Mouse (Mus musculus) layer of hippocampus, adult 11-12 months (tissue): ENCODE results near the gene Pdlim7.

Experiments
- DNase-seq: peaks from one replicate; pipeline ENCODE4 v3.0.0; 2022; ENCODE audit warnings: low spot score

Gene Pdlim7

DNA sequence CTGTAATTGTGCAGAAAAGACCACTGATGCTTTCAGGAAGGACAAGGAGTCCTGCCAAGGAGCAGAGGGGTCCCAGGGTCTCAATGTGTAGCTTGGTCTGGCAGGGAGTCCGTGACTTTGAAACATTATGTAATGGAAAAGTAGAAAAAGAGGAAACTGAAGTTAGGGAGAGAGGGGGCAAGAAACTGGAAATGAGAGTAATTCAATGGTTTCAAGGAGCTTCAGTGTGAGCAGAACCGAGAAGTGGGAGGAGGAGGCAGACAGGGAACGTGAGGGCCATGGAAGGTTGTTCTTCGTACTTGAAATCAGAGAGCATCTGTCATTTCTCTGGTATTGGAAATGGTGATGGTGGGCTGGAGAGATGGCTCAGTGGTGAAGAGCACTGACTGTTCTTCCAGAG is 6.1 kb upstream of the Pdlim7 start:
- DNase-seq, result no peak

DNA sequence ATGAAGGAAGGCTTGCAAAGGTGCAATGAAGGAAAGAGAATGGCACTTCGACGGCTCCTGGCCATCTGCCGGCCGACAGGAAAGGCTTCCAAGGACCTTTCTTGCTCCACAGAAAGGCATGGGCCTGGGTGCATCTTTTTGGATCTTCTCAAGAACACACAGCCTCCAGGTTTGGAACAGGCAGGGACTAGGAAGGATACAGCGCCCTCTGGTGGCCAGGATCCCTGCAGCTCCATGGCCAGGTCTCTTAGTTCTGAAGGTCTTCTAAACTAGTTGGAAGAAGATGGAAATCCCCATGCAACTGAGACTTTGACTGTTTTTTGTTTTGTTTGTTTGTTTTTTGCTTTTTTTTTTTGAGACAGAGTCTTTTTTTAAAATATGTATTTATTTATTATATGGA is 3.5 kb upstream of the Pdlim7 start:
- DNase-seq, result peak; percentile 92

DNA sequence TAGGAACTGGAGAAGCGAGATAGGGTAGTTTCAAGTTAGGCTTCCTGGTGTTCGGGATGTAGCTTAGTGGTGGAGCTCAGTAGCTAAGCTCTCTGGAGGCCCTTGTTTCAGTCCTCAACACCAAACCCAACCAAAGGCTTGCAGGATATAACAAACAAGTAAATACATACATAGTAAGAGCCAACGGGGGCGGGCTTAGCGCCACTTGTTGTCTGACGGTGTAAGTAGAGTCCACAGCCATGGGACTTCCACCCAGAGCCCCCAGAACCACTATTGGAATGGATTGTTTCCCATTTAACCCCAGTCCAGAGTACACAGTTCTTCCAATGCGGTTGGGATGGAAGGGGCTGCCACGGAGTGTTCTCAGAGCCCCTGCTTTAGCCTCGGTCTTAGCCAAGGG is 352 bp upstream of the Pdlim7 start:
- no peak for DNase-seq

DNA sequence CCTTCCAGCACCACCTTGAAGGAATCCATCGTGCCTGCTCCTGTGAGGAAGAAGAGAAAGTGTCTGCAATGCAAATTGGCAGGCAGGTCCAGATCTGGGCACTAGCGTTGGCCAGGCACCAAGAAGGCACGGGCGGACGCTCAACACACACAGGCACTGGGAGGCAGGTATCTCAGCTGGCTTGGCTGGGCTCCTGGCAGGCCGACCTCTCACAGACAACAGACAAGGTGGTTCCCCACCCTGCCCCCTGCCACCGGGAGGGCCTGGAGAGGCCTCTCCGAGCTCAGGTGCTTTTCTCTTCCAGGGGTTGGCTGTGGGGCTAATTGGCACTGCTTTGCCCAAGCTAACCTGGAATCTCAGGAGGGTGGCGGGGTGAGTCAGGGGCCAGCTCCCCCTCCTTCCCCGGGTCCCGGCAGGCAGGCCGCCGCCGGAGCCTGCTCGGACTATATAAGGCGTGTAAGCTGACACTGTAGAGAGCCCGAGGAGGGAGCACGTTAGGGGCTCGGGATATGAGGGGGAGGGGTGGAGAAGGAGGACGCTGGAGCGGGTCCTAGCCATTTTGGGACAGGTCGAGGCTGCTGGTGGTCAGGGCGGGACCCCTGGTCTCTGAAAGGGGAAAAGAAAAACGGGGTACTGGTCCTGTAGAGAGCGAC is 971 bp downstream of the Pdlim7 start:
- DNase-seq, result no peak

DNA sequence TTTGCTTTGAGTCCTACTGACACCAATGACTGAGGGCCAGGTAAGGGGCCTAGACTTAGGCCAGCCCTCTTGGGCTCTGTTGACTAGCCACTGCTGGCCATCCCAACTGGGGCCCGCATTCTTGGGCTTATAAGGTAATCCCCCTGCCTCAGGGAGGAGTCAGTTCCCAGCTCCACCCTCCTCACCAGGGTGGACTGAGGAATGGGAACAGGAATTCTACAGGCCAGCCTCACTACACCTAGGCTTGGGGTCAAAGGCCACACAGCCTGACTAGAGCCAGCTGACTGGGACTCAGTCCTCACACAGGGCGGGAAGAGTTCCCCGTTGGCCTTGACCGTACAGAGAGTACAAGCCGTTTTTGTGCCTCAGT is 2.0 kb downstream of the Pdlim7 start:
- no peak for DNase-seq

DNA sequence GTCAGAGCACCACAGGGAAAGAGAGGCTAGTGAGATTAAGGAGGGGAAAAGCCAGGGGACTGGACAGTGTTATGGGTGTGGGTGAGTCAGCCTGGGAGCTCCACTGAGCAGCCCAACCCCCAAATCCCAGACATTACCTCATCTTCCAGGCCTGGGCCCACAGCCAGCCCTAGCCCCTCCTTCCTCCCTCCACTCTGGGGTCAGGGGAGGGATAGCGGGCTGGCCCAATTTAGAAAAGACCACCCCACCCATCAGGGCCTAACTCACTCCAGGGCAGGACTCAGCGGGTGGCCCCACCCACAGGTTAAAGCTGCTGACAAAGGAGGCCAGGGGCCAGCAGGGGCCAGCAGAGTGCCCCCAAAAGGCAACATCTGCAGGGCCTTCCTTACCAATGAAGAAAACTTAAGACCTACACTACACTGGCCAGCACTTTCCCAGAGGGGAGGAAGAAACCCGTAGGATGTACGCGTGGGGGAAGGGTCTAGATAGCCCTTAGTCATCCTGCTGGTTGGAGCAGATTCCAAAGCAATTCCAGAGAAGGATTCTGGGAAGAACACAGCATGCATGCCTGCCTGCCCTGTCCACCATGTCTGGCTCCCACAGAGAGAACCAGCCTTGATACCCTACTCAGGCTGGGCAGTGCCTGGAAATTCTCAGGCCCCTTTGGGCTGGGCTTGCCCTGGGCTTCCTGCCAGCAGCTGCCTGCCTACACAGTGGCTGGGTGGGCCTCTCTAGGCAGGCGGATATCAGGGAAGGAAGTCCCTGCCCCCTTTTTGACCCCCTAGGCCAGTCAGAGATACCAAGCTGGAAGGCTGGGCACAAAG is 2.6 kb downstream of the Pdlim7 start:
- no peak for DNase-seq

DNA sequence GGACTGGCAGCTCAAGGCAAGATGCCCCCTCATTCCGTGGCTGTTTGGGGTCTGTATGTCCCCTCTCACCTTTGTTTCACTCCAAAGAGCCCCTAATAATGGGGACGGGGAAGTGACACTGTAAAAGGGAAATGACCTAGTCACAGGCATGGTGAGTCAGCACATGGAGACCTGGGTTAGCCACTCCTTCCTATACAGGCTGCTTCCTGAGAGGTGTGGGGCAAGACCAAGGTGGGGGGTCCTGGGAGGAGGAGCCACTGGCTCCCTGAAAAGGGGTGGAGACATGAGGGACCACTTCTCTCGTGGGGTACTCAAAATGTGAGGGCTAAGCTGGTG is 3.2 kb downstream of the Pdlim7 start:
- no peak for DNase-seq

DNA sequence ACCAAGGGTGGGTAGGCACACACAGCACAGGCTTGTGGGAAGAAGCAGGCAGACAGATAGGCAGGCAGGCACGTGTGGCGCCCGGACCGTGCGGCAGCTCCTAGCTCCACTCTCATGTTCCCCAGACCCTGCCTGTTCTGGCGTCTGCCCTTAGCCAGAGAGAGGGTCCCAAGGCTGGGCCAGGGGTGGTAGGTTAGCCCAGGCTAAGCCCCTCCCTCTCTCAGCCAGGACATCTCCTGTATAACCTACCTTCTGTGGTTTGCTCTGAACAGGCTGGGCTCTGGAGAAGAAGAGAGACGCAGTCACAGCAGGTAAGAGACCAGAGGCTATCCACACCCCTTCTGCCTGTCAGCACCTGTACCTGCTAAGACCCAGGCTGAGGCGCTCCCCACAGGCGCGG is 4.9 kb downstream of the Pdlim7 start:
- no peak for DNase-seq

DNA sequence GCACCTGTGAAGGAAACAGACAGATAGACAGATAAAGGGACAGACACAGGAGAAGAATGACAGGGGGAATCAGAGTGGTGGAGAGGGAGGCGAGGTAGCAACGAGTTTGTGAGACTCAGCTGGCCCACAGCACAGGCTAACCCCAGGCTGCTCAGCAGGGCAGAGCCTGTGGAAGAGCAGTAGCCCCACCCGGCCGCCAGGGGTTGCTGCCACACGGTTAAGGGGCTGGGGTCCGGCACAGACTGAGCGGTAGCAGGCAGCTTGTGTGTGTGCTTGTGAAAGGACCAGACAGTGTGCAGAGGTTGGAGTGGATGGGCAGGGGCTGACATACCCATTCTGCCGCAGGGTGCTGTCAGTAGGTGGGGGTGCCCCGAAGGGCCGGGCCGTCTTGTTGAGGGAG is 5.6 kb downstream of the Pdlim7 start:
- no peak for DNase-seq

DNA sequence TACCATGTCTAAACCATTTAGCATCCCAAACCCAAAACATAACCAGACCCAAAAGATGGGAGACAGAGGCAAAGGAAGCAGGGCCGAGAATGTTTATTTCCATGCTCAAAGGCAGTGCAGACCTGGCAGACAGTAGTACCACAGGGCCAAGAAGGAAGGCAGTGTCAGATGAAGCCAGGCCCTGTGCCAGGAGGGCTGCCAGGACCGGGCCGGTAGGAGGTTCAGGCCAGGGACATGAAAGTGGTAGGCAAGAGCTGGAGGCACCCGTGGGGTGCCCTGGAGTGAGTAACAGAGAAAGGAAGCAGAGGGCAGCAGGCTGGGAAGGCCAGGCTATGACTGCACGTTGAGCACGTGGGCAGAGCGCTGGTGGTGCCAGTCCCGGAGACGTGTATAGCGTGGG is 6.8 kb downstream of the Pdlim7 start:
- DNase-seq, result no peak

DNA sequence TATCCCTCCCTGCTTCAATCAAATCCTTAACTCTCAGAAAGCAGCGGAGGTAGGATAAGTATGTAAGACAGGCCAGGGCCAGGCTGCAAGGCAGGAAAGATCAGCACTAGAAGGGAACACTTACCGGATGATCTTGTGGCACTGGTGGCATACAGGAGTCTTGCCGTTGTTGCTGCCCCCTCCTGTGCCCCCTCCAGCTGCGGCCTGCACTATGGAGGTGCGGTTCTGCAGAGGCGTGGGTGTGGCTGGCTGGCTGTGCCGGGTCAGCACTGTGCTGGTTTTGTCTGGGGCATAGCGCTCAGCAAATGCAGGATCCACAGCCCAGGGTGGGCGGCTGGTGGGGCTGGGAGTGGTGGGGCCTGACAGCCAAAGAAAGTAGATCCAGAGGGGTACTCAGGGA is 7.7 kb downstream of the Pdlim7 start:
- DNase-seq, result no peak

DNA sequence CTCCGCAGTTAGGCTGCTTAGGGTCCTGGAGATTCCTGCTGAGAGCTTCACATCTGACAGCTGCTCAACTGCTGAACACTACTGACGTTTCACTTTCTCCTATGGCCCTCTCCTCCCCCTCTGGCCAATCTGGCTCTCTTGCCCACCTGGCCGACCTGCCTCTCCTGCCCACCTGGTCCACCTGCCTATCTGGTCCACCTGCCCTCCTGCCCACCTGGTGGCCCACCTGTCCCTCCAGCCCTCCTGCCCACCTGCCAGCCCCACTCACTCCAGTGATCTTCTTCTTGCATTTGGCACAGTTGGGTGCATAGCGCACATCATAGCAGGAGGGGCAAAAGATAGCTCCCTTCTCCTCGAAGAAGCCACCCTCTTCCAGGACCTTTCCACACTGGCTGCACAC is 9.1 kb downstream of the Pdlim7 start:
- no peak for DNase-seq

DNA sequence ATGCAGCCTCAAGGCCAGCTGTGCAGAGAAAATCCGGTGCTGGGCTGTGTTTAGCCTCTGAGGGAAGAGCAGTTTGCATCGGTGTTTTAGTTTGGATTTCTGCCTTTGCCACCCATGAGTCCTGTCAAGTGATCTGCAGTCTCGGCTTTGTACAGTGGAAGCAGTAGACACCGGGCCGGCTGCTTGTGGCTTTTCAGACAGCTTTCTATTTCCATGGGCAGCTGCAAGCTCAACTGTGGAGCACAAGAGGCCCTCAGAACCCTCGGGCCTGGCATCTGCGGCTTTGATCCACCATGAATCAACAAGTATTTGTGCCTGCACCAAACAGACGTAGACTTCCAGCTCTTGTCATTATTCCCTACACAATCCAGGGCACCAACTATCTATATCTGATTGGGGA is 11.1 kb downstream of the Pdlim7 start:
- no peak for DNase-seq

DNA sequence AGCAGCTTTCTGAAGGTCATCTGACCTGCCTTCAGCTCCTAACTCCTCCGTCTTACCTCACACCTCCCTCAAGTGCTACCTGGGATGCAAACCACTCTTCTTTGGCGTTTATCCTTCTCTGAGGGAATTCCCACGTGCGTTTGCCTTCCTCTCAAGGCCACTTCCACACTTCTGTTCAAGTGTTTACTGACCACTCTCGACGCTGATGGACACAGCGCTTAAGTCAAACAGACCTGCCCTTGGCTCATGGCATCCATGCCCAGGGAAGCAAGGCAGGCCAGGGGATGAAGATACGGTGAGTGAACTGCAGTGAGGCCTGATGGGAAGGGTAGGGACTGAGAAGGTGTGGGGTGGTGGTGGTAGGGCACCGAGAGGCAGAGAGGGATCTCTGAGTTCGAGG is 12.9 kb downstream of the Pdlim7 start:
- DNase-seq, result no peak

DNA sequence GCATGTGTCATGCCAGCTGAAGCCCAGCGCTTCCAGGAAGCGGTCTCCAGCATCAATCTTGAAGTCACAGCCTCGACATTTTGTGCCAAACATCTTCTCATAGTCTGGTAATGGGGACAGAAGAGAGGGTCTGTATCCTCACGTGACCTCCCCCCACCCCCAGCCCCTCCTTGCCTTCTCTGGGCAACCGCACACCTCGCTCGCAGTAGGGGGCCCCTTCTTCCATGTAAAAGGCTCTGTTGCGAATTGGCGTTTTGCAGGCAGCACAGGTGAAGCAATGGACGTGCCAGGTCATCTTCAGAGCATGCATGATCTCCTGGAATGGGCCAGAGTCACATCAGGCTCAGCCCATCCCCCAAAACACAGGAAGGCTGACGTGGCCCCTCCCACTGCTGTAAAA is 14.6 kb downstream of the Pdlim7 start:
- DNase-seq, result no peak

DNA sequence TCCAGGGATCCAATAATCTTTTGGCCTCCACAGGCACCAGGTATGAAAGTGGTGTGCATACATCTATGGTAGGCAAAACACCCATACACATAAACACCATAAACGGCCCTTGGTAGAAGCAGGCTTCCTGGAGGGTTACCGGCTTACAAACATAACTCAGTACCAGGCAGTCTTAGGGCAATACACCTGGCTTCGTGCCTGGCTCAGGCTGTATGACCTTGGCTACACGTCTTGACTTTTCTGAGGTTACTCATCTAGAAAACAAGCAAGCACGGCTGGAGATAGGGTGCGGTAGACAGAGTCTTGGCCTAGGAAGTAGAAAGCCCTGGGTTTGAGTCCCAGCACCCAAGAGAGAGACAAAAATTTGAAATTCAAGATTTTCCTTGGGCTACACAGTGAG is 16.8 kb downstream of the Pdlim7 start:
- DNase-seq, result no peak

DNA sequence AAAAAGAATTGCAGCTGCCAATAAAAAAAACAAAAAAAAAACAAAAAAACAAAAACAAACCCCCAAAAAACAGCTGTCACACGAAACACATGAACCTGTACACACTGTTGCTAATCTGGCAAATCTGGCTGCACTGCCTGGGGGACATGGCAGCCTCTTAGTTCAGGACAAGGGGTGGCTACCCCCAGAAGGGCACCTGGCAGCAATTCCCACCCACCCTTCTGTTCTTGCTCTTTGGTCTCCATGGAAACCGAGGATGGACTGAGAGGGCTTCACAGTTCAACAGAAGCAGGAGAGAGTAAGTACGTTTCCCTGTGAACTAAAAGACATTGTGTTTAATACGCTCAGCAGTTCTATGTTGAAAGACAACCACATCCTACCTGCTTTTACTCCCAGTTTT is 17.8 kb downstream of the Pdlim7 start:
- DNase-seq, result no peak

DNA sequence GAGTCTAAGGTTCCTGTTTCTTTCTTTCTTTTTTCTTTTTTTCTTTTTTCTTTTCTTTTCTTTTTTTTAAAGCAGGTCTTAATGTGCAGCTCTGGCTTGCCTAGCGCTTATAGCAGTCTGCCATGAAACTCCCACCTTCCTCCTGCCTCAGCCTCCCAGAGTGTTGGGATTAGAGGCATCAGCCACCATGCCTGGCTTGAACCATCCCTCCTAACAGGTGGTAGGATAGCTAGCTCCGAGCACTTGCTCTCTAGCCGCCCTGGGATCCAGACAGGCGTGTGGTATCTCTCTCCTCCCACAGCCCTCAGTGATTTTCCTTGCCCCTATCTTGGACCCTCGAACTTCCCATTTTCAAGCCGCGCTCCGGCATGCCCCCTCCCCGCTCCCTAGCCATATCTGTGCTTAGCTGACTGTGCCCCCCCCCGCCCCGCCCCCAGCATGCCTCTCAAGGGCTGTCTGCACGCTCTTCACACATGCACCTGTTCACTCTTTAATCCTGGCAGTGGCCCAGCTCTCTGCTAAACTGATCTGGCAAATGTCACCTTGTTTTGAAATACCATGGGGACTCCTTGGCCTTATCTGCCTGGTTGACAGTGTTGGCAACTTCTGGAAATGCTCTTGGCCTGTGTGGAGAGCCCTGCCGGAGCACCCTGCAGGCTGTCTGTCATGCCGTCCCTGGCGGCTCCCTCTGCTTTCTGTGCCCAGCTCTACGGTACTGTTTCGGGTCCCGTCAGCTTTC is 18.4 kb downstream of the Pdlim7 start:
- DNase-seq, result peak; percentile 51

DNA sequence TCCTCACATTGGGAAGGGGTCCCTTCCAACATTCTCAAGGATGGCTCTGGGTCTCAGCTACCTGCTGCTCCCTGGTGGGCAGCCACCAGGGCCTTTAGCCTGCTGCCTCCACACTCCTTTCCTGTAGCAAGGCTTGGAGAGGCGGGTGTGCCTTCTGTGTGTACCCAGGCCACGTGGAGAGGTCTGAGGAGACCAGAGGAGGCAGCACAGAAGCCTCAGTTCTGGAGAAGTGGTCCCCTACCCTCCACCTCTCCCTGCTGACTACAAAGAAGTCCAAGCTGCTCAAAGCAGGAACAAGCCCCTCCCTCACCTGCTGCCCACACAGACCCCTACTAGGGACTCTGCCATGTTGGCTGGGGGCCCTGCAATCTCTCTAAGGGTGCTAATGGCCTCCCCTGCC is 19.2 kb downstream of the Pdlim7 start:
- no peak for DNase-seq

DNA sequence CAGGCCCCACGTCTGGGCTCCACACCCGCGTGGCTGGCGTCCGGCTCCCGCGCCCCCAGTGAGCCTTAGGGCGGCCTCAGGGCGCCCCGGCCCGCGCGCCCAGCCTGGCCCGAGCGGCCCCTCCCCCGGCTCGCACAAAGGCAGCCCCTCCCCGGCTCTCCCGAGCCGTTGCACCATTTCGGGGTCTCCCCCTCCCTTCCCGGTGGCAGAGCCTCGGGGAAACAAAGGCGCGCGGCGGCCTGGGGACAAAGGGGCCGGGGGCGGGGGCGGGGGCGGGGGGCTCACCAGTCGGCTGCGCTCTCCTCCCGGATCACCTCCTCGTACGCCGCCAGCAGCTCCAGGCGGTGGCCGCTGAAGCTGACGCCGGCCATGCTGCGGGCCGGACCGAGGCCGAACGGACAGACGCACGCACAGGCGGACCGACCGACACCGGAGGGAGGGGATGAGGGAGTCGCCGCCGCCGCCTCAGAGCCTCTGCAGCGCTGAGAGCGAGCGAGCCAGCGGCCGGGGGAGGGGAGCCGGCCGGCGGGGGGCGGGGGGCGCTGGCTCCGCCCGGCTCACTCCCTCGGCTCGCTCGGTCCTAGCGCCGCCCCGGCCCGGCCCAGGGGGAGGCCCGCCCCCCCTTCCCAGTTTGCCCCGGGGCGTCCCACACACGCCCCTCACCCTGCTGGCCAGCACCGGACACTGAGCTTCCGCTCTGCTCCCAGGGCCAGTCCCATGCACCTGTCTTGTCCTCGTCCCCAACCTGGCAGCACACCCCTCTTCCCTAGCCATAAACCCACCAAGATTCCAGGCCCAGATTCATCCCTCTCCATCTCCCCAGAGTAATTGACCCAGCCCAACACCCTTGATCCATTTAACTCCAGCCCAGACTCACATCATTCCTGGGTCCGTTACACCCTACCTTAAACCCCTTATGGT is 25.6 kb downstream of the Pdlim7 start, which contains the start of gene Dbn1:
Dbn1 (minus strand) TSS at position 534 of the 921 bp plus-strand sequence.
- DNase-seq, result no peak

DNA sequence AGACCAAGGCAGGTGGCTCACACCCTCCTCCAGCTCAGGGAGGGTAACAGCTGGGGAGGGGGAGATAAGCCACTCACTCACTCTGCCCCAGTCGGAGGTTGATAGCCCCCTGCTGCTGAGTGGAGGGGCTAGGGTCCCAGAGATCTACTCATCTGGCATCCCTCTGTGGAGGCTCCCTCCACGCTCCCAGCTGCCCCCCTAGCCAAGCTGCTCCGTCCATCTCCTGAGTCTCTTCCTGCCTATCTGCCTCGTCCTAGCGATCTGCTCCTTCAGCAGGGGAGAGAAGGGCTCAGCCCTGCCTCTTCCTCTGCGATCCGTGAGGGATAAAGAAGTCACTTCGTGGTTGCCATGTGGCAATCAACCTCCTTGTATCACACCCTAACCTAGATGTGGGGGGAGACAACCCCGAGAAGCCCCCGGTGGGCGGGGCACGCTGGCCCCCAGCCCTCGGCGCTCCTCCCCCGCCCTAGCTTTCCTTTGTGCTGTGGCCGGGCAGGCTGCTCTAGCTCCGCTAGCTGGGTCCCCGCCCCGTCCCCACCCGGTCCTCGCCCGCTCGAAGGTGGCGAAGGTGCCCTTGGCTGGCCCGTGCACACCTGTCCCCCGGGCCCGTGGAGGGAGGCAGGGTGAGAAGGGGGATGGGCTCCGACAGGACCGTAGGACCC is 26.4 kb downstream of the Pdlim7 start:
- DNase-seq, result no peak
